9 mouse cellular contexts compared by ENCODE assay signal in the genomic region with DNA sequence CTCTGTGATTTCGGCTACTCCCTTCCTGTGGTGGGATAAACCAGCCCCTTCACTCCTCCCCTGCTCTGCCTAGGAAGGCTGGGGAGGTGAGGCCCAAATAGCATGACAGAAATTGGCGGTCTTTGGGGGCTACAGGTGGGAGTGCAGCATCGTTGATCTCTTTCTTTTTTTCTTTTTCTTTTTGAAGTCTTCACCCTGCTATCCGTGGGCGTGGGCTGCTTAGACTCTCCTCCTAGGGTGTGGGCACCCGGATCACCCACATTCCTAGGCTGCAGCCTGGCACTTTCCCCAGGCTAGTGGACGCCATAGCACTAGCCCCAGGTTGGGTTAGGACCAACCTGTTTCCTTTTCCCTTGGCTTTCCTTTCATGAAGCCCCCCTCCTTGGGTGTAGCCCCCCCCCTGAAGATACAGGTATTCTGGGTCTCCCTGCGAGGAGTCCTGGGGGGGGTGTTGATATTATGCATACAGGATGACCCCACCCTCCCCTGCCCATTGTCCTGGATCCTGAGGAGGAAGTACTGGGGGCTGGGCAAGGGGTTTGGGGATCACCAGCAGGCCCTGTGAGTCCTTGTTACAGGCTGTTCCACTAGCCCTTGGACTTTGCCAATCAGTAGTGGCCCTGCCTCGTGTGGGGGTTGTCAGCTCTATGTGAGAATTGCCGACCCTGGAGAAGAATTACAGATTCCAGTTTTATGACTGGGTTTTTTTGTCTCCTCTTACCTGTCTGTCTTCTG. TPM values are rescaled to one million over a fixed set of nuclear protein-coding genes. Genes with fewer than 3 reads are reported as not detected.
DNase-seq lines count a peak whose midpoint lies in the region; ATAC-seq and TF ChIP-seq lines count a peak whose summit lies in the region.
"Had no signal": no experiment of that assay in that cellular context is flagged by ENCODE, and none has a peak within 500 bp of the region (broad histone marks: within the 10 kb centered on the region; RNA-seq: fewer than 3 reads in every experiment).

No protein-coding gene starts in this region.

- H3K27me3 ChIP-seq in thymus, adult 2 months (ENCODE audit: control insufficient read depth, insufficient read depth, low read length), result no peaks in the 10 kb centered on the region
- H3K27me3 ChIP-seq in forebrain, embryonic 15.5 days, result no peaks in the 10 kb centered on the region
- H3K27me3 ChIP-seq in midbrain, embryonic 13.5 days, result no peaks in the 10 kb centered on the region

- H3K27ac ChIP-seq in thymus, adult 2 months (ENCODE audit: control insufficient read depth, insufficient read depth, low read length), result no peak overlapping the region
- H3K27ac ChIP-seq in forebrain, embryonic 15.5 days (replicated peaks), result peak overlapping the region; percentile 91; the same call in 1 of the 2 replicates
- no peak overlapping the region for H3K27ac ChIP-seq in midbrain, embryonic 13.5 days

- H3K9me3 ChIP-seq in forebrain, embryonic 15.5 days, result no peaks in the 10 kb centered on the region
- H3K9me3 ChIP-seq in midbrain, embryonic 13.5 days, result no peaks in the 10 kb centered on the region

- no peak for TF ChIP-seq CTCF in thymus, adult 2 months (IDR thresholded peaks at IDR 0.05; ENCODE audit: borderline replicate concordance, control insufficient read depth, extremely low read depth, insufficient read depth, low read length, poor library complexity)

- no peak for TF ChIP-seq POLR2A in thymus, adult 2 months (IDR thresholded peaks at IDR 0.05; ENCODE audit: control insufficient read depth, extremely low read depth, insufficient read depth, low read length, poor library complexity)

- H3K4me1 ChIP-seq in thymus, adult 2 months (replicated peaks; ENCODE audit: control insufficient read depth, insufficient read depth, low read length), result peaks cover 13% of the 10 kb centered on the region
- peaks cover 27% of the 10 kb centered on the region for H3K4me1 ChIP-seq in forebrain, embryonic 15.5 days
- H3K4me1 ChIP-seq in midbrain, embryonic 13.5 days (replicated peaks), result peaks cover 25% of the 10 kb centered on the region

- peak overlapping the region; percentile 79 for H3K4me3 ChIP-seq in thymus, adult 2 months (ENCODE audit: control insufficient read depth, insufficient read depth, low read length)
- peak overlapping the region; percentile 96 for H3K4me3 ChIP-seq in forebrain, embryonic 15.5 days
- peak overlapping the region; percentile 80 for H3K4me3 ChIP-seq in midbrain, embryonic 13.5 days (replicated peaks)

- WGBS in thymus, adult 2 months, result 60% methylated on average over 10 of the region's 10 CpGs
- 16% methylated on average over 10 of the region's 10 CpGs for WGBS in forebrain, embryonic 15.5 days
- 21% methylated on average over 10 of the region's 10 CpGs for WGBS in midbrain, embryonic 13.5 days

- no peak for DNase-seq in thymus, adult 2 months
- no peak for DNase-seq in thymus, postnatal 14 days
- peak; percentile 34 for DNase-seq in kidney, postnatal 10 days
- no peak for DNase-seq in Muller cell, postnatal 12 days (ENCODE audit: inconsistent ontology term)
- no peak for DNase-seq in layer of hippocampus, postnatal 10 days (ENCODE audit: low spot score in 2 of 2)

- H3K9ac ChIP-seq in forebrain, embryonic 15.5 days (replicated peaks), result peak overlapping the region; percentile 92
- peak overlapping the region; percentile 94 for H3K9ac ChIP-seq in midbrain, embryonic 13.5 days (replicated peaks)

- no peak for ATAC-seq in forebrain, embryonic 15.5 days (replicated peaks)
- 0 out of 2 replicates have a peak, but pooled peaks have one; percentile 11 for ATAC-seq in midbrain, embryonic 13.5 days
- no peak for ATAC-seq in frontal cortex, adult (ENCODE audit: low TSS enrichment)

- H3K4me2 ChIP-seq in forebrain, embryonic 15.5 days (replicated peaks), result peak overlapping the region; percentile 84
- peak overlapping the region; percentile 85 for H3K4me2 ChIP-seq in midbrain, embryonic 13.5 days (replicated peaks)

- H3K36me3 ChIP-seq in thymus, adult 2 months (ENCODE audit: control insufficient read depth, insufficient read depth, low read length), result peaks cover 20% of the 10 kb centered on the region; the same call in 1 of the 2 replicates
- peaks cover 26% of the 10 kb centered on the region for H3K36me3 ChIP-seq in forebrain, embryonic 15.5 days
- peaks cover 31% of the 10 kb centered on the region for H3K36me3 ChIP-seq in midbrain, embryonic 13.5 days

RNA-seq across cellular contexts. Expression of gene Kif1c, which starts 1.0 kb away (rescaled TPM):
- 25.5 and 32.1 TPM in 2 replicates for polyA plus RNA-seq in thymus, adult 2 months (2012; rRNA removed)
- polyA plus RNA-seq in forebrain, embryonic 15.5 days (2015; fragmentation: Nextera tagmentation; extraction: Ambion mirVana), result 1.4 and 1.5 TPM in 2 replicates
- polyA plus RNA-seq in midbrain, embryonic 13.5 days (2015; fragmentation: Nextera tagmentation; extraction: Ambion mirVana), result 1.4 and 2.1 TPM in 2 replicates
- 10 to 100 TPM; 55.9 to 59.9 TPM for total RNA-seq in layer of hippocampus, postnatal 10 days (2021)

RNA-seq across cellular contexts. Expression of gene Inca1, which starts 1.4 kb away (rescaled TPM):
- polyA plus RNA-seq in thymus, adult 2 months (2012; rRNA removed), result 1.1 and 1.9 TPM in 2 replicates
- 0.69 and 1.5 TPM in 2 replicates for polyA plus RNA-seq in forebrain, embryonic 15.5 days (2015; fragmentation: Nextera tagmentation; extraction: Ambion mirVana)
- 0.94 and 1.8 TPM in 2 replicates for polyA plus RNA-seq in midbrain, embryonic 13.5 days (2015; fragmentation: Nextera tagmentation; extraction: Ambion mirVana)
- 1 to 10 TPM; 1.4 to 1.8 TPM for total RNA-seq in layer of hippocampus, postnatal 10 days (2021)
- total RNA-seq: common myeloid progenitor, adult 5-6 weeks had no signal

RNA-seq across cellular contexts. Expression of gene Camta2, which starts 13.5 kb away (rescaled TPM):
- 38.4 and 42.7 TPM in 2 replicates for polyA plus RNA-seq in thymus, adult 2 months (2012; rRNA removed)
- polyA plus RNA-seq in forebrain, embryonic 15.5 days (2015; fragmentation: Nextera tagmentation; extraction: Ambion mirVana), result 17.0 and 17.6 TPM in 2 replicates
- 15.3 and 16.4 TPM in 2 replicates for polyA plus RNA-seq in midbrain, embryonic 13.5 days (2015; fragmentation: Nextera tagmentation; extraction: Ambion mirVana)
- total RNA-seq in layer of hippocampus, postnatal 10 days (2021), result 100 to 1,000 TPM; 183 to 189 TPM

RNA-seq across cellular contexts. Expression of gene Spag7, which starts 32.2 kb away (rescaled TPM):
- 27.5 and 32.2 TPM in 2 replicates for polyA plus RNA-seq in thymus, adult 2 months (2012; rRNA removed)
- polyA plus RNA-seq in forebrain, embryonic 15.5 days (2015; fragmentation: Nextera tagmentation; extraction: Ambion mirVana), result 148 and 153 TPM in 2 replicates
- polyA plus RNA-seq in midbrain, embryonic 13.5 days (2015; fragmentation: Nextera tagmentation; extraction: Ambion mirVana), result 180 and 181 TPM in 2 replicates
- total RNA-seq in layer of hippocampus, postnatal 10 days (2021), result 10 to 100 TPM; 52.8 to 53.9 TPM

RNA-seq across cellular contexts. Expression of gene Eno3, which starts 44.4 kb away (rescaled TPM):
- polyA plus RNA-seq in thymus, adult 2 months (2012; rRNA removed), result 25.3 and 75.8 TPM in 2 replicates
- polyA plus RNA-seq in forebrain, embryonic 15.5 days (2015; fragmentation: Nextera tagmentation; extraction: Ambion mirVana), result 6.3 and 8.4 TPM in 2 replicates
- 8.0 and 9.5 TPM in 2 replicates for polyA plus RNA-seq in midbrain, embryonic 13.5 days (2015; fragmentation: Nextera tagmentation; extraction: Ambion mirVana)
- 10 to 100 TPM in 1 of 2 experiments, 1 to 10 TPM in 1; 5.1 to 10.5 TPM for total RNA-seq in layer of hippocampus, postnatal 10 days (2021)
